Mouse (Mus musculus) forebrain, postnatal 0 days (tissue): ENCODE measurements around the gene Selenow. TPM values are rescaled to one million over a fixed set of nuclear protein-coding genes. Genes with fewer than 3 reads are reported as not detected.
A peak's percentile ranks its signal among the peaks of the same experiment; 100 is the strongest.

Source experiments
- ATAC-seq: fragments of 200-750 bp; cut with Nextera tagmentation; 2 replicates; pipeline ENCODE4 v1.8.0; 2017; ENCODE audit warnings: mild to moderate bottlenecking, moderate library complexity
- DNase-seq: peaks from one replicate; pipeline ENCODE4 v3.0.0-alpha.2; 2015
- H3K27ac ChIP-seq: fragments of 300-500 bp; sonication (generic); 2 replicates; pipeline ENCODE4 v1.5.1; 2014; ENCODE audit warnings: low read depth, mild to moderate bottlenecking, antibody characterized with exemption, low read length, moderate library complexity, mixed read lengths
- H3K27me3 ChIP-seq: fragments of 300-500 bp; sonication (generic); 2 replicates; pipeline ENCODE4 v1.6.1; 2014; ENCODE audit warnings: mild to moderate bottlenecking, low read length, mixed read lengths; ENCODE audit not compliant: insufficient read depth
- H3K36me3 ChIP-seq: fragments of 300-500 bp; sonication (generic); 2 replicates; pipeline ENCODE4 v1.6.1; 2014; ENCODE audit warnings: mild to moderate bottlenecking, moderate library complexity; ENCODE audit not compliant: insufficient read depth
- H3K4me1 ChIP-seq: fragments of 300-500 bp; sonication (generic); 2 replicates; pipeline ENCODE4 v1.6.1; 2014; ENCODE audit warnings: antibody characterized with exemption; ENCODE audit not compliant: insufficient read depth
- H3K4me2 ChIP-seq: fragments of 300-500 bp; sonication (generic); 2 replicates; pipeline ENCODE4 v1.6.1; 2014; ENCODE audit warnings: low read depth, mild to moderate bottlenecking, moderate library complexity
- H3K4me3 ChIP-seq: fragments of 300-500 bp; sonication (generic); 2 replicates; pipeline ENCODE4 v1.5.1; 2014; ENCODE audit warnings: low read depth, low read length, mixed read lengths
- H3K9ac ChIP-seq: fragments of 300-500 bp; sonication (generic); 2 replicates; pipeline ENCODE4 v1.6.1; 2014; ENCODE audit warnings: mild to moderate bottlenecking
- H3K9me3 ChIP-seq: fragments of 300-500 bp; sonication (generic); 2 replicates; pipeline ENCODE4 v1.6.1; 2016; ENCODE audit warnings: low read length
- CTCF ChIP-seq: sonication (generic); IDR thresholded peaks from 2 replicates; pipeline ENCODE4 v1.5.1; 2016; ENCODE audit warnings: antibody characterized with exemption, control low read depth, low read depth
- WGBS: fragments of 180-500 bp; shearing (Covaris S2); extraction: QIAGEN DNeasy Blood & Tissue Kit; methylation state at CpG from one replicate; pipeline ENCODE4 v1.1.7; 2014; 5-methylcytosine and 5-hydroxymethylcytosine counted together
- polyA plus RNA-seq: library from polyadenylated mRNA; unstranded; fragments of >200 nt; fragmentation: Nextera tagmentation; extraction: Ambion mirVana; gene quantifications from 2 replicates; pipeline ENCODE4 v1.2.1, GENCODE M21; 2015
- total RNA-seq: library from RNA; depleted of rRNA; stranded (reverse); fragments of >200 nt; gene quantifications from 2 replicates; pipeline ENCODE4 v1.2.3, GENCODE M21; 2014

The Selenow gene
- total and polyA plus RNA-seq, 2 experiments from 2014 or later = 813 to 2,478 TPM

DNA sequence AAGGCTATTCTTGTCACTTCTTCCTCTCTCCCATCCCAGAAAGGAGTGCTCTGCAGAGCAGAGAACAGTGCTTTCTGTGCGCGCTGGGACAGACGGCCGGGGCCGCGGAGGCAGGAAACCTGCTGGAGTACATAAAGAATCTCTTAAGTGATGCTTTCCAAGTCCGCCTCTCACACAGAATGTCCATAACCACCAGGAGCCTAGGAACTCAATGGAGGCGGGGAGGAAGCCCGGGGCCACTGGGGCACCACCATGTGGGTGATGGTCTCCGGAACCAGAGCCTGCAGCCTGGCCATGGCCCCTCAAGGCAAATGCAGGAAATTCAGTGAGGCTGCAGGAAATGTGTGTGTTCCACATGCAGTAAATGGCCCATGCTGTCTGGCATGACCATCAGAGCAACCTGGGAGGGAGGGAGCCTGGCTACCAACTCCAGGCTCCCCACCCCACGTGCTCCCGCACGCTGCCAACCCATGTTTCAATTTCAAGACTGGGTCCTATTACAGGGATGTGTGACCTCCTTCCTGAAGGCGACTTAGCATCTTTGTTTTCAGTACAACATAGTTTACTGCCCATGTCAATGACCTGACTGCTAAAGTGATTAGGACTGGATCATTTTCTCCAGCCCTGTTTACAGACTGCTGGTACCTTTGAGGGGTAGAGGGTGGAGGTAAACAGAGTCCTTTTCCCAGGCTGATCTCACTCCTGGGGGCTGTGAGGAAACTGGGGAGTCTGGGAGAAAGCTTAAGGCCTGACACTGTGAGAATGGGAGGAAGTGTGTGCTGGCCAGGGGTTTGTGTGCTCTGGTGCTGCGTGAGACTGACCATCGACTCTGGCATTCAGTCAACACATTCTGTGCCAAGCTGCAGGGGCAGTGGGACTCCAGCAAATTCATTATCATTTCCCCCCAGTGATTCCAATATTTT is 11.5 kb upstream of the Selenow start:
- Histone ChIP-seq H3K27ac (no peak overlapping the region), H3K27me3 (no peaks in the 10 kb centered on the region), H3K4me3 (no peak overlapping the region), H3K4me2 (no peak overlapping the region), H3K9ac (no peak overlapping the region), H3K4me1 (no peaks in the 10 kb centered on the region), H3K36me3 (peaks cover 25% of the 10 kb centered on the region), H3K9me3 (no peaks in the 10 kb centered on the region)
- DNase-seq (no peak), ATAC-seq (no peak)
- 68% methylated on average over 16 of the region's 16 CpGs for WGBS
- no peak for TF ChIP-seq CTCF

- no peak overlapping the region for H3K27ac ChIP-seq
- no peaks in the 10 kb centered on the region for H3K9me3 ChIP-seq
- H3K27me3 ChIP-seq = no peaks in the 10 kb centered on the region
- no peak for TF ChIP-seq CTCF
- WGBS = 85% methylated on average over 3 of the region's 3 CpGs
- H3K9ac ChIP-seq = no peak overlapping the region
- H3K4me3 ChIP-seq = no peak overlapping the region
- DNase-seq (no peak), ATAC-seq (no peak)
- no peak overlapping the region for H3K4me2 ChIP-seq
- H3K36me3 ChIP-seq = peaks cover 6% of the 10 kb centered on the region; the same call in 1 of the 2 replicates
- H3K4me1 ChIP-seq = no peaks in the 10 kb centered on the region
Measured at GRCm38 (mm10) chr7:15931635-15932034, 9.4 kb upstream of the Selenow start.

DNA sequence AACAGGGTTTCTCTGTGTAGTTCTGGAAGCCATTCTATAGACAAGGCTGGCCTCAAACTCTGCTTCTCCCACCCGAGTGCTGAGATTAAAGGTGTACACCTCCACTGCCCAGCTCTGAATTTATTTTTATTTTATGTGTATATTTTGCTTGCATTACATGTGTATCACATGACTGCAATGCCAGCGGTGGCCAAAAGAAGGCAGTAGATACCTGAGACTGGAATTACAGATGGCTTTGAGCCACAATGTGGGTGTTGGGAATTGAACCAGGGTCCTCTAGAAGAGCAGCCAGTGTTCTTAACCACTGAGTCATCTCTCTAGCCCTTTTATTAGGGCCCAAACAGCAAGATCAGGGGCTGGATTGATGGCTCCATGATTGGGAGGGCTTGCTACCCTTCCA is 8.3 kb upstream of the Selenow start:
- Histone ChIP-seq H3K36me3 (no peaks in the 10 kb centered on the region), H3K9ac (no peak overlapping the region), H3K4me1 (no peaks in the 10 kb centered on the region), H3K9me3 (no peaks in the 10 kb centered on the region), H3K27me3 (no peaks in the 10 kb centered on the region), H3K4me2 (no peak overlapping the region), H3K27ac (no peak overlapping the region), H3K4me3 (no peak overlapping the region)
- whole genome bisulfite sequencing = 64% methylated on average over 2 of the region's 2 CpGs
- ATAC-seq = no peak
- no peak; the same call in 1 of the 2 replicates for TF ChIP-seq CTCF
- DNase-seq = no peak

DNA sequence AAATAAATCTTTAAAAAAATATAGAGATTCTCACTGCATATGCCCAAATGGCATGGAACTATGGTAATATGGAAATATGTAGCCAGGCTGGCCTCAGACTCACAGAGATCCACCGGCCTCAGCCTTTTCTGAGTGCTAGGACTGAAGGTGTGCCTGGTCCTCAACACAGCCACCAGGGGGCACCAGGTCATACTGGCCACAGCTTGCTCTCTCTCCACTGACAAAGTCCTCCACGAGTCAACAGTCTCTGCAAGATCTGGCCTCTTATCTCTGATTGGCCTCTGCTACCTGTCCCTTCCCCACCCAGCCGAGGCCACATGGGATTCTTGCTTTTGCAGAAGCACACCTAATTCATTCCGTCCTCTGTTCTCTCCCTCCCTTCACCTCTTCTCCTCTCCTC is 7.7 kb upstream of the Selenow start:
- 39% methylated on average over 4 of the region's 4 CpGs for WGBS
- no peak for DNase-seq
- no peaks in the 10 kb centered on the region for H3K36me3 ChIP-seq

GRCm38 (mm10) chr7:15921796-15922195 is 406 bp downstream of the Selenow start:
- ATAC-seq = peak; percentile 44
- Histone ChIP-seq H3K36me3 (peaks cover 29% of the 10 kb centered on the region), H3K4me3 (peak overlapping the region; percentile 79), H3K9me3 (no peaks in the 10 kb centered on the region), H3K4me1 (peaks cover 17% of the 10 kb centered on the region), H3K27me3 (no peaks in the 10 kb centered on the region), H3K4me2 (peak overlapping the region; percentile 67), H3K9ac (peak overlapping the region; percentile 92), H3K27ac (peak overlapping the region; percentile 93)
- no peak for DNase-seq
- WGBS = 0% methylated on average over 10 of the region's 10 CpGs
- 0 out of 2 replicates have a peak, but pooled peaks have one; percentile 6 for TF ChIP-seq CTCF

More for the DNA sequence above, 7.7 kb upstream of the Selenow start:
- no peaks in the 10 kb centered on the region for H3K9me3 ChIP-seq
- H3K4me3 ChIP-seq = no peak overlapping the region
- no peaks in the 10 kb centered on the region for H3K27me3 ChIP-seq
- peak; percentile 54 for TF ChIP-seq CTCF
- no peak overlapping the region for H3K4me2 ChIP-seq
- ATAC-seq = no peak
- H3K9ac ChIP-seq = no peak overlapping the region
- no peaks in the 10 kb centered on the region for H3K4me1 ChIP-seq
- H3K27ac ChIP-seq = no peak overlapping the region

GRCm38 (mm10) chr7:15920645-15921190 is 1.5 kb downstream of the Selenow start:
- H3K9ac ChIP-seq = peak overlapping the region; percentile 92
- H3K27ac ChIP-seq = no peak overlapping the region
- 81% methylated on average over 6 of the region's 6 CpGs for WGBS
- ATAC-seq (no peak), DNase-seq (no peak)
- no peaks in the 10 kb centered on the region for H3K27me3 ChIP-seq
- TF ChIP-seq CTCF = no peak
- H3K4me1 ChIP-seq = peaks cover 17% of the 10 kb centered on the region
- H3K9me3 ChIP-seq = no peaks in the 10 kb centered on the region
- H3K4me3 ChIP-seq = peak overlapping the region; percentile 79
- peaks cover 30% of the 10 kb centered on the region for H3K36me3 ChIP-seq
- peak overlapping the region; percentile 67 for H3K4me2 ChIP-seq

- Histone ChIP-seq H3K27ac (no peak overlapping the region), H3K4me3 (peak overlapping the region; percentile 79; the same call in 1 of the 2 replicates), H3K9ac (no peak overlapping the region), H3K4me2 (peak overlapping the region; percentile 67), H3K36me3 (peaks cover 30% of the 10 kb centered on the region), H3K4me1 (peaks cover 17% of the 10 kb centered on the region), H3K9me3 (no peaks in the 10 kb centered on the region), H3K27me3 (no peaks in the 10 kb centered on the region)
- no peak for ATAC-seq
- TF ChIP-seq CTCF = no peak
- 96% methylated on average over 9 of the region's 9 CpGs for WGBS
- DNase-seq = no peak
Measured at GRCm38 (mm10) chr7:15919947-15920346, 2.3 kb downstream of the Selenow start.
